Mouse (Mus musculus): ENCODE measurements around the gene Zfp787.
A peak's percentile ranks its signal among the peaks of the same experiment; 100 is the strongest.
"Not testable (repeated sequence)": the region's sequence is repeated elsewhere in the genome, so short reads cannot be mapped to it uniquely, and the experiment has no call there.

Gene Zfp787

DNA sequence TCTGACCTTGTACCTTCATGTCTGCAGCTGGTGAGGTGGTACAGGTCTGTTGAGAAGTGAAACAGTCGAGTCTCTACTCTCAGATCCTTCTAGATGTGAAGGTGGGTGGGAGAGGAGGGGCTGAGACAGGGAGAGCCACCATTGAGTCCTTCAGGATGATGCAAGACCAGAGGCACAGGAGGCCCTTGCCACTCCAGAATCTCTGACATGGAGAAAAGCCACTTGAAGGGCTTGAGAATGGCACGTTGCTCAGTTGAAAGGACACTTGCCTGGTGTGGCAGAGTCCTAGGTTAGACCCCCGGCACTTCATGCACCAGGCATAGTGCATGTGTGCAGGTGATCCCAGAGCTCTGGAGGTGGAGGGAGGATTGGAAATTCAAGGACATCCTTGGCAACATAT, 5.7 kb upstream of the Zfp787 start:
- no peak for DNase-seq

DNA sequence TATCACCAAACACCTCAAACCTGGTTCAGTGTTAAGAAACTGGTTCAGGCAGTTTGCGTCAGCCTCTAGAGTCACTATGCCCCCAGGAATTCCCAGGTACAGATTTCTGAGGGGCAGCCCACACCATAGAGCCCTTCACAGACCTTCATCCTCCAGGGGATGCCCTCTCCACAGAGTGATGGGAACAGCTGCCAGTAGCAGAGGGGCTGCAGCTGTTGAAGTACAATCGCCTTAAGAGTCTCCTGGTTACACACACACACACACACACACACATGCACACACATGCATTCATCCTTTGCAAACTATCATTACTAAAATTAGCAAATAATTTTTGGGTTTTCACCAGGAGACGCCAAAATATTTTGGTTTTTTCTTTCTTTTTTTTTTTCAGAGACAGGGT, 3.8 kb upstream of the Zfp787 start:
- no peak for DNase-seq

DNA sequence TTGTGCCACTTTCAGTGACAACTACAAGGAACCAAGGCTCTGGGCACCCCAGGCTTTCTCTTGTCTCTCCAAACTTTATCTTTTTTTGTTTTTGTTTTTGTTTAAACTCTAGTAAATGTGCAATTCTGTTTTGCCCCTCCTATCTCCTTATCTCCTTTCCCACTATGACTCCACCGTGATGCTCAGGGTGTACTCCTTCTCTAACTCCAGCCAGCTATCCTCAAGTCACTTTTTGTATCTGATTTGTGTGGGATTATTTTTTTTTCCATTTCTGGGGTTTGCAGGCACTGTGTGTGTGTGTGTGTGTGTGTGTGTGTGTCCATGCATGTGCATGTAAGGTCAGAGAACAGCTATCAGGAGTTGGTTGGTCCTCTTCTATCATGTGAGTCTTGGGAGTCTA, 1.7 kb upstream of the Zfp787 start:
- no peak for DNase-seq

DNA sequence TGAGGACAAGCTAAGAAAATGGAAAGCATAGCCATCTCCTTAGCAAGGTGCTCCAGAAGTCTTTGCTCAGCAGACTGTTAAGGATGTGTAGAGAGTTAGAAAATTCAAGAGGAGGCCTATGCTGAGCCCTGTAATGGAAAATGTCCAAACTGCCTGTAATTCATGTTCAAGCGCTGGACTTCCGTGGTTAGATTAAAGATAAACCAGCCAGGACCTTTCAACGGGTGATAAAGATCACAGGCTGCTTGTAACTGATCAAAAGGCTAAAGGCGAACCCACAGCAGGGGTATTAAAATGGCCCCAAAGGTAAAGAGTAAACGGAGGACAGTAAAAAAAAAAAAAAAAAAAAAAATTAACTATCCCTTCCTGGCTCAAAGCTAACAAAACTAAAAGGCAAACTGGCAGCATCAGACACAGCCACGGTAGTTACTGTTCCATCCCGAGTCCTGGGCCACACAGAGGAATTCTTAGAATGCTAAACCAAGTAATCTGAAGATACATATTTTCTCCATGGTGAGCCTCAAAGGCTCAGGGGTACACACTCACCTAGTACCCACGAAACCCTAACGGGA, 1.2 kb upstream of the Zfp787 start:
- DNase-seq: no peak

DNA sequence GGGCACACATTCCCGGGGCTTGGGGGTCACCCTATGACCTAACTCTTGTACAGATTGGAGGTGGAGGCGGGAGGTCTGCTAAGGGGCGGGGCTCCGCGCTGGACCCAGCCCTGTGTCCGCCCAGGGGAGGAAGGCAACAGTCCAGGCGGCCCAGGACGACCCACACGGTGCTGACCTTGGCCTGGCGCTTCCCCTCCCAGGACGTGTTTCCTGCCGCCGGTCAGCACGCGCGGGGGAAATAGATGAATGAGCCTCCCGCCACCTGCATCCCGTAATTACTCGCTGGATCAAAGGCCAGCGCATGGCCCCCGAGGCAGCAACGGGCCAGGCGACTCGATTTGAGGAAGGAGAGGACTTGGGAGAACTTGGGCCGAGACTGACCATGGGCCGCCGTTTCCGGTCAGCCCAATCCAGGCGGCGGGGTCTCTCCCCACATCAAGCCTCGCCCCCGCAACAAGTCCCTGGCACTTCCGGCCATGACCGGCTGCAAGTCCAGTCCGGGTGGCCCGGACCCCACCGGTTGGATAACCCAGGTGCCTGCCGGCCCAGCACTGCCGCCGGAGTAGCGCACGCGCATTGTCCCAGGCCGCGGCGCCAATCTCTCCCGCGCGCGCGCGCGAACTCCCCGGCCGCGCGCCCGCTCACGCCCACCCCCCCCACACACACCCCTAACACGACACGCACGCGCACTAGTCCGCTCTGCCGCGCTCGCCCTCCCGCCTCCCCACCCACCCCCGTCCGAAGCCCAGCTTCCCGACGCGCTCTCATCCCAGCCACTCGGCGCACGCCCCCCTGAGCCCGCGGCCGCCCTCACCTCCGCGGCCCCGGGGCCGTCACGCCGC, 545 bp downstream of the Zfp787 start:
- DNase-seq: peak; percentile 66 to 73

DNA sequence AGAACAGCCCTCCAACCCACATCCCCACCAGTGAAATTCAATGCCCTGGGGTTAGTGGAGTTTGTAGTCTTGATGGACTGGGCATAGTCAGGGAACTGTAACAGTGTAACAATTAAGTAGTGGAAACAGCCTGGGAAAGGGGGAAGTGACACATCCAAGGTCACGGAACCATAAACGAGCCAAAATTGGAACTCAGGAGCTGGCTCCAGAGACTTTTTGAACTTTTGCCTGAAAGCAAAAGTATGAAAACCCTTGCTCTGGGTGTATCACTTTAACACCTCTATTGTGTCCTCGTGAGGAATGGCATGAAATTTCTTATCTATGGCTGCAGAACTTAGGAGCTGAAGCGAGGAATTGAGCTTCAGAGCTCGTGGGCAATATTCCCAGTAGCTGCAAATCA, 1.6 kb downstream of the Zfp787 start:
- DNase-seq: no peak

DNA sequence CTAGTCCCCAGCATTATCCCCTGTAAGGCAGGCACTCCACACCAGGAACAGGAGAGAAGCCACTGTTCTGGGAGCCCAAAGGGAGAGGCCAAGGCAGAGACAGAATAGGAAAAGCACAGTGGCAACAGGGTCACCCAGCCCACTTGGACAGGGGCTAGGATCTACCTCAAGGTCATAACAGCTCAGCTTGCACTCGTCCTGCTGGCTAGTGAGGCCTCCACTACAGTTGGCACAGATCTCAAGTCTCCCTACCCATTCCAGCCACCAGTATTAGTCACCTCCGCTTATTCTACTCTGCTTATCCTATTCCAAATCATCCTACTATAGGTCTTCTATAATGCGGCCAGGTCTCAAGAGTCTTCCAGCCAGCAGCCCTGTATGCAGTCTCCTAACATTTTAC, 2.7 kb downstream of the Zfp787 start:
- no peak for DNase-seq

DNA sequence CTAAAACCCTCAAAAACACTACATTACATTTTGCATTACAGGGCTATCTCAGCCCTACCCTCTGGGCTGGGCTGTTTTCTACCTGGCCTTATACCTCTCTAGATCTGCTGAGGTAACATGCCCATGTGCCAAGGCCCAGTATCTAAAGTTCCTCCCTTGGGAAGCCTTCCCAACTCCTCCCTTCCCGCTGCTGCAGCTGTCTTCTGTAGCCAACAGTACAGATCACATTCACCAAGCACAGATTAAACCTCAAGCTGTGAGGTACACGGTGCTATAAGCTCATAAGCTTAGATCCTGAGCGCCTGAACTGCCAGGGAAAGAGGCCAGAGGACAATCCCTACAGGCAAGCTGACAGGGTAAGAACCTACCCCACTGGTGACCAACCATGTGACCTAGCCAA, 3.8 kb downstream of the Zfp787 start:
- no peak for DNase-seq

DNA sequence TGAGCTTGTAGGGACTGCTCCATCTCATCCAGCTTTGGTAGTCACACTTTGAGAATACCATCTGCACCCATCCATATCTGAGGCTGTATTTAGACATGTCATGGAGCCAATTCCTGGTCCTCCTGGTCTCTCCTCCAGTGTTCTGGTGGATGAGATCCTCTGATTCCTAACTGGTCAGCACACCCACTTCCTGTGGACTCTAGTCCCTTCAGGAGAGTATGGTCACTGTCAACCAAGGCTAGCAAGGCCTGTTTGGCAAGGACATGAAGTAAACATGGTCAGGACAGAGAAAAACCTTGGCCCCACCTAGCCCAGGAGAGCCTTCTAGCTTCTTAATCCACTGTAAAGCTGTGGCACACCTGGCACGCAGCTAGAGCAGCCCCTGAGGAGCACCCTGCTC, 4.5 kb downstream of the Zfp787 start:
- DNase-seq: no peak

DNA sequence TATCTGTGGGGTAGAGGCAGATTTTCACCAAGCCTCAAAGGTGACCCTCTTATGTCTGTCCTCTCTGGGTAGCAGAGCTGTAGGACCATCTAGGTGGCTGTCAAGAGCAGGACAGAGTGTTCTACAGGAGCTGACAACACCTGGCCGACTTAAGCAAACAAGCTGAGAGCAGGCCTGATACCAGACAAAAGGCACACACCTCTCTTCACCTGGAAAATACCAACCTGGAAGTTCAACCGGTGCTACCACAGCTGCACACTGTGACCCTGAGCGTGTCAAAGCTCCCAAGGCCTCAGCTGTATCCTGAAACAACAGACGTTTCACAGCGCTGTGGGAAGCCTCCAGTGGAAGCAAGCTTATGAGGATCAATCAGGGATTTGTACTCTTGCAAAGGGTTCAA, 8.1 kb downstream of the Zfp787 start:
- DNase-seq: no peak

DNA sequence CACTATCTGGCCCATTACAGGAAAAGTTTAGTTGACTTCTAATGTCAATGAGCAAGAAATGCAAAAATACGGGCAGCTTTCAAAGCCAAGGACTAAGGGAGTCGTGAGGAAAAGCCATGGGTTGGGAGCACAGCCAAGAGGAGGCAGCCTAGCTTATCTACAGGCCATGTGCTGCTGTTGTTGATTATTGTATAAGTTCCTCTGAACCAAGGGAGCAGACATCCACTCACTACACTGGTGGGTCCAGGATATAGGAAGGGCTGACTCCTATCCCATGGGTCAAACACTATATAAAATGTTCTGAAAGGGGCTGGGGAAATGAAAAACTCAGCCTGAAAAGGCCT, 8.8 kb downstream of the Zfp787 start:
- DNase-seq: no peak

DNA sequence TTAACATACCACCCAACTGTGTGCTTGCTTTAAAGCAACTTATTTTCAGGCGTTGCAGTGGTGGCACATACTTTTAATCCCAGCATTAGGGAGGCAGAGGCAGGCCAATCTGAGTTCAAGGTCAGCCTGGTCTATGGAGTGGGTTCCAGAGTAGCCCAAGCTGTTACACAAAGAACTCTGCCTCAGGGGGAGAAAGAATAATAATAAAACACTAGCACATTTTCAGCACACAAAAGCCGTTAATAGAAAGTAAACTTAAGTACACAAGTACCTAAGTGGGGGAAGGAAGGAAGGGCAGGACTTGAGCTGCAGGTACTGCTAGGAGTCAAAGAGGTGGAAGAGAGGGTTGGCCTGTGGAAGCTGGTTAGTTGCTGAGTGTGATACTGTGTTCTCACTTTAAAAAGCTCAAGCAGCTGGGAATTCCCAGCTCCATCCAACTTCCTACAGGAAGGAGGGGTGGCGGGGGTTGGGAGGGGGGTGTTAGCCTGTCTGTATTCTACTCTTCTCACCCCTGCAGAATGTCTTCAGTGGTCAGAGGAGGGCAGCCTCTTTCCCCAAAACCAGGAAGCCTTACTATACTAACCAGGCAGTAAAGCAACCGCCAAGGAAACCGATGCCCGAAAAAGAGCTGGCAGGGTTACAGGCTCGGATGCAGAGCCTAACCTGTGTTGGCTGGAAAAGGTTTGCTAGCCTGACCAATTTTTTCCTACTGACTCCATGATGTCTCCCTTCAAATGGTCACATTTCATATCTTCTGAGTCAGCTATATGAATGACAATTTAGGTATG, 9.4 kb downstream of the Zfp787 start:
- no peak for DNase-seq

DNA sequence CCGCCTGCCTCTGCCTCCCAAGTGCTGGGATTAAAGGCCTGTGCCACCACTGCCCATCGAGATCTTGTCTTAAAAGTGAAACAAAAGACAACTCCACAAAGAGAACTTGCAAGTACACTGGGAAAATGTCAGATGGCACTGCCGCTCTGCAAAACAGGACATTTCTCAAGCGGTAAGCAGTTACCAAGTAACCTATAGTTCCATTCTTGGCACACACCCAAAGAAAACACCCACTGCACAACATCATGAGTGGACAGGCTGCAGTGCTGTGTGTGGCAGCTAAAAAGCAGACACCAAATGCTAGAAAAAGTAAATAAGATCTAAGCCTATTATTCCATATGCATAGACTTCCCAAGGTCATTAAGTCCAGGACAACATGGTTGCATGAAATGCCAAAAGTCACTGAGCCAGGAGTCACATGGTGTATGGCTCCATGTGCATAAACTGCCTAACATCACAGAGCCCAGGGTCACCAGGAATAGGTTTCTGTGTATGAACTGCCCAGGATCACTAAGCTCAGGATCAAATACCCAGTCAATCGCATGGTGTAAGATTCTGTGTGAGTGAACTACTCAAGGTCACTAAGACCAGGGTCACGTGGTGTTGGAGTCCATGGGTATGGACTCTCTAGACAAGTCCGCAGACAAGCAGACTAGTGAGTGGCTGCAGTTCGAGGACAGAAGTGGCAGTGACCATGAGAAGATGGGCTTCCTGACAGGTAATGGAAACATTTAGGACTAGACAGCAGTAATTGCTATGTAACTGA, 10.2 kb downstream of the Zfp787 start:
- no peak for DNase-seq

DNA sequence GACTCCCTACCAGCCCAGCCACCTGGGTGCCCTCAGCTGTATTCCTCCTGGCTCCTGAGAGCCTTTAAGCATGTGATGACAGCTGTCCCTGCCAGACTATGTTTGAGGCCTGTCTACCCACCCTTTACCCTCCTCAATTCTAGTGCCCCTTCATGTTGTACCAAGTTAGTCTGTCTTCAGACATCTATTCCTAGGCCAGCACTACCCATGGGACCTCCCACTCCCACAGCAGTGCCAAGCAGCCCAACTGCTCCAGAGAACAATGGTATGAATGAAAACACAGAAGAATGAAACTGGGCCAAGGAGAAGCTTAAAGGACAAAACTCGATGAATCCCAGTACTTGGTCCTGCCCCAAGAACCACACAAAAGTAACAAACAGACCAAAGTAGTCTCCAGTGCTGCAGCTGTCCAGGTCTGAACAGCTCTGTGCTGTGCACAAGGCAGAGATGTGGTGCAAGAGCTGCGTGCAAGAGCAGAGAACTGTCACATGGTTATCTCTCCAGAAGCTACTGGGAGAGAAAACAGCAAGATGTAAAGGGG, 11.7 kb downstream of the Zfp787 start:
- no peak for DNase-seq

DNA sequence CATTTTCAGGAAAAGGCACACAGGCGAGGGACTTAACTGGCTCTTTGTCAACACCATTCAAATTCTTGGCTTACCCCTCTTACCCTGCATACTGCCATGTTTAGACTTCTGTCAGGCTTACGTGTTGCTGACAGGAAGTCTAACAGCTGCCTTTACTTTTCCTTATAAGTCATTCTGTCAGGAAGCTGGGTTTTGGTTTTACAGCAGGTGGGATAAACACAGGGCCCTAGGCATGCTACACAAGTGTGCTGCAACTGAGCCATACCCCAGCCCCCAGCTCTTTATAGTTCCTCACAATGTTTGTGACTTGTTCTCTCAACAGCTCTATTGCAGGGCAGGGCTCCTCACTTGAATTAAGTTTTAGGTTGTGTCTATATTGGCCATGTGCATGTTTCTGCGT, 16.5 kb downstream of the Zfp787 start:
- DNase-seq: no peak

DNA sequence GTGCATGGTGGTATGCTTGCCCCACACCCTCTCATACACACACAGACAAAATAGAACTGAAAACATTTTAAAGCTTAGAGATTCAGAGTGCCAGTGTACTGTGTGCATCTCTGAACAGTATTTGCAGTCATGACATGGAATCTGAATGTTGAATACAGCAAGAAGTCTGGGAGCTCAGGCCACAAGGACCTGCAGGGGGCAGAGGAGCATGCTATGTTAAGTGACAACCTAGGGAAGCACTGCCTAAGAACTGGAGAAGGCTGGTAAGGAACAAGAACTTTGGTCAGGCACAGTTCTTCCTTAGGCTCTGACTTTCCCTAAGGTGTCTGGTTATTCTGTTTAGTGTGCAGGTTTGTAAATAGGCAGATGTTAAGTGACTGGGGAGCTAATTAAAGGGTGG, 19.3 kb downstream of the Zfp787 start:
- DNase-seq: no peak

DNA sequence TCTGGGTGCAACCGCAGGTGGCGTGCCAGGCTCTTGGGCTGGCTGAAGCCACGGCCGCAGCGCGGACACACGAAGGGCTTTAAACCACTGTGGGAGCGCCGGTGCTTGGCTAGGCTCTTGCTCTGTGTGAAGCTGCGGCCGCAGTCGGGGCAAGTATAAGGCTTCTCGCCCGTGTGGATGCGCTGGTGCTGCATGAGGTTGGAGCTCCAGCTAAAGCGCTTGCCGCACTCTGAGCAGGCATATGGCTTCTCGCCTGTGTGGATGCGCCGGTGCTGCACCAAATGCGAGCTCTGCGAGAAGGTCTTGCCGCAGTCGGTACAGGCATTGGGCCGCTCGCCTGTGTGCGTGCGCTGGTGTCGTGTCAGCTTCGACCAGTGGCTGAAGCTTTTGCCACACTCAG, 23.2 kb downstream of the Zfp787 start:
- no peak for DNase-seq

DNA sequence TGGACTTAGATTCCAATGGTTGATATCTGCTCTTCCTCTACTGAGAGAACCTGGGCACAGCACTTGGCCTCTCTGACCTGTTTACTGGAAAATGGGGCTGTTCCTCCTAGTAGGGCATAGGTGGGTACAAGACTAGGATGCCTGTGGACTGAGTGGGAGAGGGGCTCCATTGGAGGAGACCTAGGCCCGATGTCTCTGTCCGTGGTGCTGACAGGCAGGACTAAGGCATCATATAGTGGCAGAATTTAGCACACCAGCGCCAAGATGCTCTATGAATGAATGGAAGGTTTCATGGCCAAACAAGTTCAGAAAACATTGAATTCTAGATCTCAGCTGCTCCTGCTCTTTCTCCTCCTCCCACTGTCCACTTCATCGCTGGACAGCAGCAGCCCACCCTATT, 25.5 kb downstream of the Zfp787 start:
- no peak for DNase-seq

DNA sequence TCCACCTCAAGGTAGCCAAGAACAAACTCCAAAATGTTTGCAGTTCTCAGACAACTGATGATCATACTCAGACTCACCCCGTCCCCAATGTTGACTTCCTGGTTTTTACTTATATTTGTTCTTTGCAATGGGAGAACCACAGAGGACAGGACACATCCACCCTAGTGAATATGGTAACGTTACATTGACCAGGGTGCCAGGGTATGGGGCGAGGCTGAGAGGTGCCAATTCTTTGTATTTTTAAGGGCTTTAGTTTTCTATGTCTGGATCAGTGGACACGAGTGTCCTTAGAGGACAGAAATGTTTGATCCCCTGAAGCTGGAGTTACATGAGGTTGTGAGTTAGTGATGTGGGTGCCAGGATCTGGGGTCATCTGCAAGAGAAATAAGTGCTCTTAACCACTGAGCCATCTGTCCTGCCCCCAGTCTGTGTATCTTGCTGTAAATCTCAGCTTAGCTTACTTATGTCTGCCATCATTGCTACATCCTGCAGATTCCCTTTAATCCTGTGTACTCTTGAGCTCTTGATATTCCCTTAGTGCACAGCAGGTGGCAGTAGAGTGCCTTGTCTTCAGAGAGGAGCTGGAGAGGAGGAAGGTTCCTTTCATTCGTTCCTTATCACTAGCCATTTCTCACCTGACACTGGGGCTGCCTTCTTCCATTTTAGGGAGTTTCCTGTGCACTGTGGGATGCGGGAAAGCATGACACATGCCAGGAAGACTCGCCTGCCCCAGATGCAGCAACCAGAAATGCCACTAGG, 28.9 kb downstream of the Zfp787 start:
- peak; percentile 37 to 67 for DNase-seq

DNA sequence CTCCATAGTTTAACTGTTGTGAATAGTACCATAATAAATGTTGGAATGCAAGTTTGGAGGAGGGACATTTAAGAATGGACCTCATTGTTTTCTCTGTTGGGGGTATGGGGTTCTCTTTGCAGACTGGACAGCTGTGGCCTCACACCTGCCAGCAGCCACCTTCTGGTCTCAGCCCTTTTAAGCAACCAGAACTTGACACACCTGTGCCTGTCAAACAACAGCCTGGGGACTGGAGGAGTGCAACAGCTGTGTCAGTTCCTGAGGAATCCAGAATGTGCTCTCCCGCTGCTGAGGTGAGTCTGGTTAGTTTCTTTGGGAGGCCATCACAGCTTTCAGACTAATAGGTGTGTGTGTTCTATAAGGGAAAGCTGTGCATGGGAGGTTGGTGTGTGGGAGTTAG, 34.7 kb downstream of the Zfp787 start:
- DNase-seq: not testable (repeated sequence)

DNA sequence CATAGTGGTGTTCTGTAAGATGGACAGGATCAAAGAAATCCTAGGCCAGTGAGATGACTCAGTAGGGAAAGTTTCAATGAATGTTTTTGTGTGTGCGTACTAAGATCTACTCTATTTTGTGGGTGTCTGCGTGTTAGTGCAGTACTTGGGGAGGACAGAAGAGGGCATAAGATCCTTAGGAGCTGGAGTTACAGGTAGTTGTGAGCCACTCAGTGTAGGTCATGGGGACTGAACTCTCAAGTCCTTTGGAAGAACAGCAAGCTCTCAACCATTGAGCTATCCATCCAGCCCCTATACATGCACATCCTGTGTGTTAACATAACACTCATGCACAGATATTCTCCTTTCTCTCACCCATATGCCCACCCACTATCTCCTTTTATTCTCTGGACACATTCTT, 35.7 kb downstream of the Zfp787 start:
- not testable (repeated sequence) for DNase-seq

DNA sequence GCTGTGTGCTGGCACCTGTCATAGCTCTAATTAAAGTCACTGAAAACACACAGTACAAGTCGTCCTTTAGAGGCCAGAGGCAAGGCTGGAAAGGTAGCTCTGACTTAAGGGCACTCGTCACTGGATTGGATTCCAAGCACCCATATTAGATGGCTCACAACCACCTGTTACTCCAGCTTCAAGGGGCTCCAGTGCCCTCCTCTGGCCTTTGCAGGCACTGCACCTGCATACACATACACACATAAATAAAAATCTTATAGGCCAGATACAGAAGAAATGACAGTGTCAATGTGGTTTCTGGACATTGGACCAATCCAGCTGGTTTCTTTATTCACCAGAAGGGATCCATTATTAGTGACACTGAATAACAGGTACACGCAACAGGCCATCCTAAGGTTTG, 36.3 kb downstream of the Zfp787 start:
- DNase-seq: no peak

Data from thymus, adult 18-20 months (tissue).